In the genomic region with DNA sequence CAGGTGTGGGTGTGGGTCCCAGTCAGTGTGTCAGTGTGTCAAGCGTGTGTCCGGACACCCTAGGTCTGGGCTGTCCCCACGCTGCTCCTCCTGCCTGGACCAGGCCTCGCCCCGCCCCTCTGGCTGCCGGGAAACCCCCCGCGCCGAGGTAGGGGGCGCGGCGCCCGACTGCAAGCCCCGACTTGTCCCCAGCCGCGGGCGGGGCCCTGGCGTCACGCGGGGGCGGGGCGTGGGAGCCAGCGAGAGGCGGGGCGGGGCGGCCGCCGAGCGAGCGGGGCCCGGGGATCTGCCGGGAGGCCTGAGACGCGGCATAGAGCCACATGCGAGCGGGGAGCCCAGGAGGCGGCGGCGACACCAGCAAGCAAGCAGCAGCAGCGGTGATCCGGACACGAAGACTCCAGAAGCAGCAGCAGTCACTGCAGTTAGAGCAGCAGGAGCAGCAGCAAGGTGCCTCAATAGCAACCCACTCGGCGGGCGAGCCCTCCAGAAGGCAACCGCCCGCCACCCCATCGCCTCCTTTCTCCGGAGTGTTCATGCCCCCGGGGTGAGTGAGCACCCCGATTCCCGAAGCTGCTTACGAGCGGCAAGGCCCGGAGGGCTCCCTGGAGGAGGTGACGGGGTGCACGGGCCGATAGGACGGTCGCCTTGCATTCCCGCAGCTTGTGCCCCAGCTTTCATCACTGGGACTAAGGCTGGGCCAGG, we compare ENCODE assay signal across 8 mouse cellular contexts. TPM values are rescaled to one million over a fixed set of nuclear protein-coding genes. Genes with fewer than 3 reads are reported as not detected.
A peak's percentile ranks its signal among the peaks of the same experiment; 100 is the strongest.
DNase-seq lines count a peak whose midpoint lies in the region; ATAC-seq and TF ChIP-seq lines count a peak whose summit lies in the region.

No protein-coding gene starts in this region.

- H3K27me3 ChIP-seq in C2C12 (ENCODE audit: control insufficient read depth, insufficient read depth, insufficient read length), result no peaks in the 10 kb centered on the region
- no peaks in the 10 kb centered on the region; the same call in 1 of the 2 replicates for H3K27me3 ChIP-seq in embryonic facial prominence, embryonic 15.5 days
- no peaks in the 10 kb centered on the region for H3K27me3 ChIP-seq in heart, embryonic 10.5 days (ENCODE audit: insufficient read depth, poor library complexity, severe bottlenecking)
- no peaks in the 10 kb centered on the region for H3K27me3 ChIP-seq in kidney, embryonic 14.5 days (ENCODE audit: control insufficient read depth, insufficient read depth, low read length)
- H3K27me3 ChIP-seq in liver, embryonic 13.5 days, result peaks cover 18% of the 10 kb centered on the region
- no peaks in the 10 kb centered on the region for H3K27me3 ChIP-seq in stomach, embryonic 15.5 days (replicated peaks)

- H3K9ac ChIP-seq in embryonic facial prominence, embryonic 15.5 days, result peak overlapping the region; percentile 56
- peak overlapping the region; percentile 89 for H3K9ac ChIP-seq in kidney, embryonic 14.5 days (ENCODE audit: low read depth, low read length)
- H3K9ac ChIP-seq in liver, embryonic 13.5 days, result peak overlapping the region; percentile 99
- H3K9ac ChIP-seq in stomach, embryonic 15.5 days, result peak overlapping the region; percentile 22; the same call in 1 of the 2 replicates

- H3K79me2 ChIP-seq in C2C12 (ENCODE audit: control insufficient read depth, insufficient read depth), result peaks cover 11% of the 10 kb centered on the region

- TF ChIP-seq POLR2A in bone marrow macrophage, adult 2 months (IDR thresholded peaks at IDR 0.05; ENCODE audit: borderline replicate concordance, low read depth, low read length), result no peak; the same call in 1 of the 2 replicates

- no peak for TF ChIP-seq CTCF in C2C12 (IDR thresholded peaks at IDR 0.05; ENCODE audit: control insufficient read depth, insufficient read depth, insufficient read length)
- no peak for TF ChIP-seq CTCF in bone marrow macrophage, adult 2 months (IDR thresholded peaks at IDR 0.05; ENCODE audit: low read depth, low read length)

- H3K4me1 ChIP-seq in bone marrow macrophage, adult 2 months (ENCODE audit: control insufficient read depth, insufficient read depth, low read length), result peaks cover 29% of the 10 kb centered on the region
- H3K4me1 ChIP-seq in embryonic facial prominence, embryonic 15.5 days, result peaks cover 60% of the 10 kb centered on the region
- H3K4me1 ChIP-seq in heart, embryonic 10.5 days, result peaks cover 62% of the 10 kb centered on the region
- H3K4me1 ChIP-seq in kidney, embryonic 14.5 days (ENCODE audit: control insufficient read depth, insufficient read depth, low read length), result peaks cover 26% of the 10 kb centered on the region
- peaks cover 80% of the 10 kb centered on the region for H3K4me1 ChIP-seq in liver, embryonic 13.5 days (replicated peaks)
- H3K4me1 ChIP-seq in stomach, embryonic 15.5 days, result peaks cover 57% of the 10 kb centered on the region

- ATAC-seq in embryonic facial prominence, embryonic 15.5 days (ENCODE audit: insufficient number of reproducible peaks, low FRiP score, low TSS enrichment, low read depth), result peak; percentile 44
- peak; percentile 29 for ATAC-seq in kidney, embryonic 14.5 days (ENCODE audit: low FRiP score, low TSS enrichment)
- ATAC-seq in liver, embryonic 13.5 days (ENCODE audit: low read depth), result peak; percentile 49
- peak; percentile 33 for ATAC-seq in stomach, embryonic 15.5 days (ENCODE audit: insufficient read depth, low FRiP score, low read depth)

- no peaks in the 10 kb centered on the region for H3K36me3 ChIP-seq in C2C12 (ENCODE audit: control insufficient read depth, insufficient read depth)
- H3K36me3 ChIP-seq in embryonic facial prominence, embryonic 15.5 days, result no peaks in the 10 kb centered on the region
- H3K36me3 ChIP-seq in heart, embryonic 10.5 days, result no peaks in the 10 kb centered on the region
- no peaks in the 10 kb centered on the region for H3K36me3 ChIP-seq in kidney, embryonic 14.5 days (ENCODE audit: control insufficient read depth, insufficient read depth, low read length)
- no peaks in the 10 kb centered on the region for H3K36me3 ChIP-seq in liver, embryonic 13.5 days
- no peaks in the 10 kb centered on the region for H3K36me3 ChIP-seq in stomach, embryonic 15.5 days

- no peaks in the 10 kb centered on the region for H3K79me3 ChIP-seq in C2C12 (ENCODE audit: low read depth)

- H3K9me3 ChIP-seq in embryonic facial prominence, embryonic 15.5 days (replicated peaks), result no peaks in the 10 kb centered on the region
- no peaks in the 10 kb centered on the region for H3K9me3 ChIP-seq in heart, embryonic 10.5 days
- no peaks in the 10 kb centered on the region for H3K9me3 ChIP-seq in kidney, embryonic 14.5 days (ENCODE audit: control insufficient read depth, low read length)
- no peaks in the 10 kb centered on the region for H3K9me3 ChIP-seq in liver, embryonic 13.5 days (replicated peaks)
- H3K9me3 ChIP-seq in stomach, embryonic 15.5 days, result no peaks in the 10 kb centered on the region

- peak overlapping the region; percentile 99 for H3K4me2 ChIP-seq in embryonic facial prominence, embryonic 15.5 days (replicated peaks)
- peak overlapping the region; percentile 98 for H3K4me2 ChIP-seq in kidney, embryonic 14.5 days (replicated peaks; ENCODE audit: low read depth, low read length)
- H3K4me2 ChIP-seq in liver, embryonic 13.5 days, result peak overlapping the region; percentile 100
- H3K4me2 ChIP-seq in stomach, embryonic 15.5 days, result peak overlapping the region; percentile 99

- peak; percentile 90 for DNase-seq in heart, embryonic 10.5 days (ENCODE audit: low spot score)
- peak; percentile 81 for DNase-seq in liver, embryonic 13.5 days
- peak; percentile 93 for DNase-seq in naive thymus-derived CD4-positive, alpha-beta T cell, adult 2 months (ENCODE audit: low read depth)

- peak overlapping the region; percentile 63 for H3ac ChIP-seq in C2C12 (ENCODE audit: control insufficient read depth, insufficient read length, low read depth)

- H3K4me3 ChIP-seq in C2C12 (ENCODE audit: insufficient read depth, poor library complexity, severe bottlenecking), result peak overlapping the region; percentile 36
- H3K4me3 ChIP-seq in bone marrow macrophage, adult 2 months (ENCODE audit: insufficient read depth, low read length), result peak overlapping the region; percentile 97
- peak overlapping the region; percentile 65 for H3K4me3 ChIP-seq in embryonic facial prominence, embryonic 15.5 days (replicated peaks)
- peak overlapping the region; percentile 94 for H3K4me3 ChIP-seq in heart, embryonic 10.5 days
- H3K4me3 ChIP-seq in kidney, embryonic 14.5 days (ENCODE audit: low read length), result peak overlapping the region; percentile 79
- peak overlapping the region; percentile 91 for H3K4me3 ChIP-seq in liver, embryonic 13.5 days (replicated peaks)
- H3K4me3 ChIP-seq in stomach, embryonic 15.5 days (replicated peaks), result peak overlapping the region; percentile 74

- WGBS in embryonic facial prominence, embryonic 15.5 days, result under 1% methylated on average over 57 of the region's 61 CpGs
- under 1% methylated on average over 57 of the region's 61 CpGs for WGBS in heart, embryonic 10.5 days
- under 1% methylated on average over 55 of the region's 61 CpGs for WGBS in kidney, embryonic 14.5 days
- under 1% methylated on average over 61 of the region's 61 CpGs for WGBS in liver, embryonic 13.5 days (ENCODE audit: insufficient replicate concordance)
- WGBS in stomach, embryonic 15.5 days, result under 1% methylated on average over 55 of the region's 61 CpGs

- H3K27ac ChIP-seq in bone marrow macrophage, adult 2 months (ENCODE audit: insufficient read depth, low read depth, low read length), result peak overlapping the region; percentile 96
- H3K27ac ChIP-seq in embryonic facial prominence, embryonic 15.5 days (replicated peaks), result peak overlapping the region; percentile 68
- peak overlapping the region; percentile 98 for H3K27ac ChIP-seq in heart, embryonic 10.5 days
- peak overlapping the region; percentile 74 for H3K27ac ChIP-seq in kidney, embryonic 14.5 days (ENCODE audit: low read depth, low read length)
- H3K27ac ChIP-seq in liver, embryonic 13.5 days, result peak overlapping the region; percentile 99
- H3K27ac ChIP-seq in stomach, embryonic 15.5 days, result peak overlapping the region; percentile 78

RNA-seq across cellular contexts. Expression of a gene that starts 1.3 kb away (rescaled TPM):
- polyA plus RNA-seq in C2C12 (2012; fragmentation: generic; extraction: Trizol), result 6.6 TPM
- 26.6 and 27.6 TPM in 2 replicates for polyA plus RNA-seq in bone marrow macrophage, adult 2 months (2012; ENCODE audit: insufficient read depth, insufficient read length, missing spikeins)
- polyA plus RNA-seq in embryonic facial prominence, embryonic 15.5 days (2015; fragmentation: Nextera tagmentation; extraction: Ambion mirVana), result 5.1 and 7.5 TPM in 2 replicates
- polyA plus RNA-seq in heart, embryonic 10.5 days (2016; fragmentation: Nextera tagmentation; extraction: Ambion mirVana), result 8.3 and 9.5 TPM in 2 replicates
- polyA plus RNA-seq in kidney, embryonic 14.5 days (2014; fragmentation: Nextera tagmentation; extraction: Ambion mirVana), result 8.6 and 13.8 TPM in 2 replicates
- polyA plus RNA-seq in liver, embryonic 13.5 days (2015; fragmentation: Nextera tagmentation; extraction: Ambion mirVana), result 4.1 and 4.5 TPM in 2 replicates
- polyA plus RNA-seq in stomach, embryonic 15.5 days (2015; fragmentation: Nextera tagmentation; extraction: Ambion mirVana), result 6.7 and 7.4 TPM in 2 replicates

RNA-seq across cellular contexts. Expression of a gene that starts 22.9 kb away (rescaled TPM):
- 52.2 TPM for polyA plus RNA-seq in C2C12 (2012; fragmentation: generic; extraction: Trizol)
- 143 and 146 TPM in 2 replicates for polyA plus RNA-seq in bone marrow macrophage, adult 2 months (2012; ENCODE audit: insufficient read depth, insufficient read length, missing spikeins)
- polyA plus RNA-seq in embryonic facial prominence, embryonic 15.5 days (2015; fragmentation: Nextera tagmentation; extraction: Ambion mirVana), result 27.0 and 31.1 TPM in 2 replicates
- polyA plus RNA-seq in heart, embryonic 10.5 days (2016; fragmentation: Nextera tagmentation; extraction: Ambion mirVana), result 19.6 and 31.0 TPM in 2 replicates
- 24.6 and 28.3 TPM in 2 replicates for polyA plus RNA-seq in kidney, embryonic 14.5 days (2014; fragmentation: Nextera tagmentation; extraction: Ambion mirVana)
- polyA plus RNA-seq in liver, embryonic 13.5 days (2015; fragmentation: Nextera tagmentation; extraction: Ambion mirVana), result 12.6 and 17.5 TPM in 2 replicates
- polyA plus RNA-seq in stomach, embryonic 15.5 days (2015; fragmentation: Nextera tagmentation; extraction: Ambion mirVana), result 26.7 and 27.0 TPM in 2 replicates

RNA-seq across cellular contexts. Expression of a gene that starts 36.1 kb away (rescaled TPM):
- polyA plus RNA-seq in C2C12 (2012; fragmentation: generic; extraction: Trizol), result 11.7 TPM
- 11.7 and 14.0 TPM in 2 replicates for polyA plus RNA-seq in bone marrow macrophage, adult 2 months (2012; ENCODE audit: insufficient read depth, insufficient read length, missing spikeins)
- 29.6 and 32.8 TPM in 2 replicates for polyA plus RNA-seq in embryonic facial prominence, embryonic 15.5 days (2015; fragmentation: Nextera tagmentation; extraction: Ambion mirVana)
- 6.2 and 10.0 TPM in 2 replicates for polyA plus RNA-seq in heart, embryonic 10.5 days (2016; fragmentation: Nextera tagmentation; extraction: Ambion mirVana)
- 19.3 and 19.8 TPM in 2 replicates for polyA plus RNA-seq in kidney, embryonic 14.5 days (2014; fragmentation: Nextera tagmentation; extraction: Ambion mirVana)
- 3.9 and 4.4 TPM in 2 replicates for polyA plus RNA-seq in liver, embryonic 13.5 days (2015; fragmentation: Nextera tagmentation; extraction: Ambion mirVana)
- 20.5 and 21.1 TPM in 2 replicates for polyA plus RNA-seq in stomach, embryonic 15.5 days (2015; fragmentation: Nextera tagmentation; extraction: Ambion mirVana)

RNA-seq across cellular contexts. Expression of a gene that starts 50.1 kb away (rescaled TPM):
- polyA plus RNA-seq in C2C12 (2012; fragmentation: generic; extraction: Trizol), result 0.02 TPM
- polyA plus RNA-seq in bone marrow macrophage, adult 2 months (2012; ENCODE audit: insufficient read depth, insufficient read length, missing spikeins), result 463 and 511 TPM in 2 replicates
- 4.4 and 4.5 TPM in 2 replicates for polyA plus RNA-seq in embryonic facial prominence, embryonic 15.5 days (2015; fragmentation: Nextera tagmentation; extraction: Ambion mirVana)
- 0.31 and 1.0 TPM in 2 replicates for polyA plus RNA-seq in heart, embryonic 10.5 days (2016; fragmentation: Nextera tagmentation; extraction: Ambion mirVana)
- polyA plus RNA-seq in kidney, embryonic 14.5 days (2014; fragmentation: Nextera tagmentation; extraction: Ambion mirVana), result 1.2 and 1.8 TPM in 2 replicates
- polyA plus RNA-seq in liver, embryonic 13.5 days (2015; fragmentation: Nextera tagmentation; extraction: Ambion mirVana), result 1.4 TPM in 2 replicates
- polyA plus RNA-seq in stomach, embryonic 15.5 days (2015; fragmentation: Nextera tagmentation; extraction: Ambion mirVana), result 3.7 and 4.1 TPM in 2 replicates

Comparison
In these comparisons a context has a peak if more than half of its experiments do, and no peak if none do; other contexts are left out.
1. Peak in every context shown above with its lines: DNase-seq, ATAC-seq, H3K4me3 ChIP-seq and H3K27ac ChIP-seq.
2. H3K4me3 ChIP-seq: peak in every context shown above with its lines; median percentile 97 in bone marrow macrophage, adult 2 months; 94 in heart, embryonic 10.5 days; 91 in liver, embryonic 13.5 days; 79 in kidney, embryonic 14.5 days; 74 in stomach, embryonic 15.5 days; 65 in embryonic facial prominence, embryonic 15.5 days; 36 in C2C12.
3. H3K9ac ChIP-seq: peak in every context shown above with its lines; median percentile 99 in liver, embryonic 13.5 days; 89 in kidney, embryonic 14.5 days; 56 in embryonic facial prominence, embryonic 15.5 days; 22 in stomach, embryonic 15.5 days.